ENCODE assay signal across 17 mouse cellular contexts in the genomic region with DNA sequence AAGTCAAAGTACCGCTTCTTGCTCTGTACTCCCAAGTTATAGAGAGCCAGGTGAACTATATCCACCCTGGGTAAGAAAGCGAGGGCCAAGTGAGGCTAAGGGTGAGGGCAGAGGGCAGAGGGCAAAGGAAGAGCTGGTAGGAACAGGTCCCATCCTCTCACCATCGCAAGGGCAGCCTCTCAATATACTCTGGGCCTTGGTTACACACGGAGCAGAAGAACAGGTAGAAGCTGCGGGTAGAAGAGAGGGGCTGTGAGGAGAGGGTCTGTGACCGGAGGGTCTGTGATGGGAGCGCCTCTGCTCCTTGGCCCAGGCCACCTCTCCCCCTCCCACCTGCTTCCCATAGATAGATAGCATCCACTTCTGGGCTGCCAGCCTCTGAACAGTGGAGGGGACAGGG. TPM values are rescaled to one million over a fixed set of nuclear protein-coding genes. Genes with fewer than 3 reads are reported as not detected.
"Had no signal": no experiment of that assay in that cellular context is flagged by ENCODE, and none has a peak within 500 bp of the region (broad histone marks: within the 10 kb centered on the region; RNA-seq: fewer than 3 reads in every experiment).

No protein-coding gene starts in this region.

- H3K27ac ChIP-seq: intestine, embryonic 15.5 days; kidney, embryonic 15.5 days; left cerebral cortex, adult 2 months; limb, embryonic 12.5 days; limb, embryonic 15.5 days; midbrain, embryonic 10.5 days; neural tube, embryonic 12.5 days had no signal

- H3K4me2 ChIP-seq: intestine, embryonic 15.5 days; kidney, embryonic 15.5 days; limb, embryonic 12.5 days; limb, embryonic 15.5 days; neural tube, embryonic 12.5 days; neural tube, embryonic 15.5 days had no signal

- H3K4me3 ChIP-seq: intestine, embryonic 15.5 days; kidney, embryonic 15.5 days; left cerebral cortex, adult 2 months; limb, embryonic 12.5 days; limb, embryonic 15.5 days; liver, embryonic 15.5 days; midbrain, embryonic 10.5 days; neural tube, embryonic 12.5 days; neural tube, embryonic 15.5 days had no signal

- H3K9me3 ChIP-seq: intestine, embryonic 15.5 days; kidney, embryonic 15.5 days; limb, embryonic 12.5 days; limb, embryonic 15.5 days; liver, embryonic 15.5 days; megakaryocyte, embryonic 14.5 days; midbrain, embryonic 10.5 days; neural tube, embryonic 12.5 days; neural tube, embryonic 15.5 days had no signal

- H3K36me3 ChIP-seq: limb, embryonic 12.5 days; neural tube, embryonic 12.5 days; neural tube, embryonic 15.5 days had no signal

- H3K27me3 ChIP-seq: intestine, embryonic 15.5 days; kidney, embryonic 15.5 days; liver, embryonic 15.5 days; neural tube, embryonic 12.5 days; neural tube, embryonic 15.5 days had no signal

- H3K9ac ChIP-seq: intestine, embryonic 15.5 days; kidney, embryonic 15.5 days; limb, embryonic 12.5 days; limb, embryonic 15.5 days; neural tube, embryonic 12.5 days; neural tube, embryonic 15.5 days had no signal

- DNase-seq: layer of hippocampus, postnatal 36 days; left cerebral cortex, postnatal 4 days; midbrain, embryonic 14.5 days; right cerebral cortex, adult 18-20 months; right cerebral cortex, postnatal 14 days; right cerebral cortex, postnatal 4 days; thymus, postnatal 25 days had no signal

- ATAC-seq: intestine, embryonic 15.5 days had no signal

RNA-seq across cellular contexts. Expression of a gene that starts 29.0 kb away (rescaled TPM):
- polyA plus RNA-seq: neural tube, embryonic 12.5 days had no signal
